Mouse (Mus musculus) naive thymus-derived CD4-positive, alpha-beta T cell, adult 2 months (primary cell): ENCODE data around the gene Surf1.
A peak's percentile ranks its signal among the peaks of the same experiment; 100 is the strongest.

Experiments used
- DNase-seq: peaks from one replicate; pipeline ENCODE4 v3.0.0-alpha.2; 2011; ENCODE audit warnings: low read depth

Surf1 gene

DNA sequence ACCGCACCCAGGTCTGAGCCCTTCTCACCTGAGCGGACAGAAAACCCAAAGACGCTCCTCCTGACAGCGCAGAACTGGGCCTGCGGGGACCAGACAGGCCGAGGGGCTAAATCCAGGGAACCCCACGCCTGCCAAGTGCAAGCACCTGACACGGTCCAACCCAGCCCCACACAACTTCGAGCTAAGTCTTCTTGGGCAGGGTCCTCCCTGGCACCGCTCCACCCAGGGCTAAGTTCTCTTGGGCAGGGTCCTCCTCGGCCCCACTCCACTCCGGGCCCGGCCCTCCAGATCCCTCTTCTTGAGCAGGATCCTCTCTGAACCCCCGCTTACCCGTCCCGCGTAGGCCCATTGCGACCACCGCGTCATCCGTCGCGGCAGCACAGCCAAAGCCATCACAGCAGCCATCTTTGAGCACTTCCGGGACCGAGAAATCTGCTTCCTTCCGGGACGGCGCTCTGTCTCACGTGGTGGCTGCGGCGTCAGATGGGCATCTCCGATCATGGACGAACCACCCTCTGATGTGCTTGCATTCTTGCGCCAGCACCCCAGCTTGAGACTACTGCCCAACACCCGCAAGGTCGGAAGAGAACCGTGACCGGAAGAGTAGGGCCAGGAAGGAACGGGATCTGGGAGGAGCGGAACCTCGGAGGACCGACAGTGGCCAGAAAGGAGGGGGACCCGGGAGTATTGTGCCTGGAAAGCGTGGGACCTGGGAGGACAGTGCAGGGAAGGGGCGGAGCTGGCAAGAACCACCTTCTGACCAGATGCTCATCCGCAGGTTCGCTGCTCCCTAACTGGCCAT lies at the start of gene Surf1, which contains the start of gene Surf2:
Gene Surf1 (minus strand): TSS at position 604 of the 802 bp plus-strand sequence.
Gene Surf2 (plus strand): TSS at position 441 of the 802 bp plus-strand sequence.
- peak; percentile 87 for DNase-seq

DNA sequence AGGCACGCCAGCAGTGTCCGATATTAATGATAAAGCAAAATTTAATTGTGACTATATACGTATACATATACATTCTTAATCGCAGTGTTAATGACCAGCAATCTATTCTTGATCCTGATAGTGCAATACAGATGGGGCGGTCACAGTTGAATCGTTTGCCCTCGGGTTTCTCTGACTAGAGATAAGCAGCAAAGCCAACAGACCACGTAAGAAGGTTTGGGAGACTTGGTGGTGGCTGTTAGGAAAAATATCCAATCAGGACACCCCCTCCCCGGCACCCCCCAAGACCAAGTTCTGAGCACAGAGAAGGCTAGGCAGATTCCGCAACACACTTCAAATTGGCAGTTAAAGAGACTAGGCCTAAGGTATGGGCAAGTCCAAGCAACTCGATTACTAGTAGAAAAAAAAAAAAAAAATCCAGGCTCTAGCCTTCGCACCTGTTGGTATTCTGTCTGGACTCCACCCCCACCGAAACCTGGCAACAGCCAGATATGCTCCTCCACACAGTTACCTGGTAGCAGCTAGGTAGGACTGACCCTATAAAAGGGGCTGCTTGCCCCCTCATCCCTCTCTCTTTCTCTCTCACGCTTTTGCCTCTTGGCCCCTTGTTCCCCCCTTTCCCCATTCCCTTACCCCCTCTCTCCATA lies 48.5 kb upstream of the Surf1 start:
- DNase-seq, result no peak

DNA sequence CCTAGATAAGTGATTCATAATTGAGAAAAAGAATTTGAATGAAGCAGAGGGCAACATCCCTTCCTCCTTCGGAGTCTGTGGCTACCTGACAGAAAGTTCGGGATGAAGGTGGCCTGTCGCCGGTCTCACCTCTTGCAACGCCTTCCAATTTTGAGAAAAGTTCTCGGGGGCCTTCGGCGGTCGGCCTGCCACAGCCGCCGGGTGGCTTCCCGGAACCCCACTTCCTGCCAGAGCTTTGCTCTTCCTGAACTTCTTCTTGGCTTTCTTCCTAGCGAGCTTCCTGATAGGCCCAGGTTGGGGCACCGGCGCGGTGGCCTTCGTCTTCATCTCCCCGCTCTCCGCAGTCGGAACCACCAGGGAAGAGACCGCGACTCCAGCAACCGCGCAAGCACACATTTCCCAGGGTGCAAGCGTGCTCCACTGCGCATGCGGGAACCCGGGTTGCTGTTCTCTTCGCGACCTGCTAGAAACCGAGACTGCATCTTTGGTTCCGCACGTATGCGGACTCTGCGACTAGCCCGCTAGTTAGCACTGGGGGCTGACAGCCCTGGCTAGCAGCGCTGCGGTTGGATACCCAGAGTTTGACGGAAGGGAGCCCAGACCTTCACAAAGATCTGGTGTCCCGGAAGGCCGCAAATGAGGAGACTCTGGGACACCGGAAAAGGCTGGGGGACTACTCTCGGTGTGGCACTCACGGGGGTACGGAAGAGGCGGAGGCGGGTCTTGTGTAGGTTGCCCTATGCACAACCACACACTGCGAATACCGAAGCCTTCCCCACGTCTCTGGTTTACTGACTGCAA lies 47.8 kb upstream of the Surf1 start, which contains the start of gene Rexo4:
Gene Rexo4 (minus strand): TSS at position 464 of the 801 bp plus-strand sequence.
- peak; percentile 98 for DNase-seq

DNA sequence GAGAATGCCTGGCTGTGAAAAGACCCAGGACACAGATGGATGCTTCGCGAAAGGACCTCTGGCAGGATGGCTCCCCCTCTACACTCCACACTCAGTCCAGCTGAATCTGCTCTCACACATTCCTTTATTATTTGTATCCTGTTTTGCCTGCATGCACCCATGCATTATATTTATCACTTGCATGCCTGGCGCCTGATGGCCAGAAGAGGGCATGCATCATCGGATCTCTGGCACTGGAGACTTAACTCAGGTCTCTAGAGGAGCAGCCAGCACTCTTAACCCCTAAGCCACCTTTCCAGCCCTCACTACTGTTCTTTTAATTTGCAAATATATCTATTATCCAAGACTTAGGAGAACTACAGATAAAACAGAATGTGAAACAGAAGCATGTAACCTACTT lies 44.4 kb upstream of the Surf1 start:
- no peak for DNase-seq

DNA sequence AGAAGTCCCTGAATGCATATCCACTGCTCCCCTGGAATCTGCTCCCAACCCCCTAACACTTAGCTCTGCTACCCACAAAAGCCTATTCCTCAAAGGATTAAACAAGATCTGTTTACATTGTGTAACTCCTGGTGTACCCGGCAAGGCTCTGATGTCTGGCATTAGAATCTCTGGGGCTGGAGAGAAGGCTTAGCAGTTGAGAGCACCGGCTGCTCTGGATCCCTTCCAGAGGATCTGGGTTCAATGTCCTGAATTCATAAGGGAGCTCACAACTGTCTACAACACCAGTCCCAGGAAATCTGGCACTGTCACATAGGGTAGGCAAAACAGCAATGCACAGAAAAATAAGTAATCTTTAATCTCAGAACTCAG lies 41.1 kb upstream of the Surf1 start:
- no peak for DNase-seq

DNA sequence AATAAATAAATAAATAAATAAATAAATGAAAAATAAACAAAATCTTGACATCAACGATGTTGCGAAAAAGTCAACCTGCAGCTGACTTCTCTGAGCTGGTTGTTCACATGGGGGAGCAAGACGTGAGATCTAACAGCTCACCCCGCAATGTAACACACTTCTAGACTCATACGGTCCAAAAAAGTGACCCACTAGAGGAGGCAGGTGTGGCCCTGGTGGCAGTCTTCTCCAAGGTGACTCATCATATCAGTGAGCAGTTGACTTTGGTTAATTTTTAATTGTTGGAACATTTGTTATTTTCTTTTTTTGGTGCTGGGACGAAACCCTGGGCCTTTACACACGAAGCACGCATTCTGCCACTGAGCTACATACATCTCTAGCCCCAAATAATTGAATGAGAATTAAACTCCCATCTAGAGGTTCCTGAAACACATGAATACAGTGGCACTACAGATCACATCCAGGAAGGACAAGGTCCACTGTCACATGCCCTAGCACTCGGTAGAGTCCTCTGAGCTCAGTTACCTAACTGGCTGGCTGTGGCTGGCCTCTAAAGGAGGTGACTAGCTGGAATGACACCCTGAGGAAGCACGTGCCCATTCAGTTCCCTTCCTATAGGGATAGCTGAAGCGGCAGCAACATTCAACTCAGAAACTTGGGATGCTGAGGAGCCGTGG lies 40.6 kb upstream of the Surf1 start:
- no peak for DNase-seq

DNA sequence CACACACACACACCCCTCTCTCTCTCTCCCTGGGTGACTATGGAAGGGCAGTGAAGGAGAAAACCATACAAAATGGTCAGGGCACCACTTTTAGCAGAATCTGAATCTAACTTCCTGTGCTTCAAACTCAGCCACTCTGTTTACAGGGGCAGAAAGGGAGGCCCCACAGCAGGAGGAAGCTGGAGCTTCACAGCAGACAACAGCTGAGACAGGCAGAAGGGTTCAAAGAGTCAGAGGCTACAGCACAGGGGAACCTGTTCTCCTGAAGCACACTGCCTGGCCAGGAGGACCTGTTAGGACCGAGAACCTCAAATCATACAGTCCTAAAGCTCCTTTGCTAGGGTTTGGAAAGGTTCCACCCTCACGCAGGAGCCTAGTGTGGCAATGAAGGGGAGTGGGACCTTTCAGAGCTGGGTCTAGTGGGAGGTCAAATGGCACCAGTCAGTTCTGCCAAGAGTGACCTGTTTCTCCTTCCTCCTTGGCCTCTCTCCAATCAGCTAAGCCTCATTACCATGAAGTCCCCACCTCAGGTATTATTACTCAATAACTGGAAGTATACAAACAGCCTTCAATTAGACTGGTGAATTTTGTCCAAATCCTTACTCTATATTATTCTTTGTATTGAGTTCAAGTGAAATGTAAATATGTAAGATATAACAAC lies 38.5 kb upstream of the Surf1 start:
- no peak for DNase-seq

DNA sequence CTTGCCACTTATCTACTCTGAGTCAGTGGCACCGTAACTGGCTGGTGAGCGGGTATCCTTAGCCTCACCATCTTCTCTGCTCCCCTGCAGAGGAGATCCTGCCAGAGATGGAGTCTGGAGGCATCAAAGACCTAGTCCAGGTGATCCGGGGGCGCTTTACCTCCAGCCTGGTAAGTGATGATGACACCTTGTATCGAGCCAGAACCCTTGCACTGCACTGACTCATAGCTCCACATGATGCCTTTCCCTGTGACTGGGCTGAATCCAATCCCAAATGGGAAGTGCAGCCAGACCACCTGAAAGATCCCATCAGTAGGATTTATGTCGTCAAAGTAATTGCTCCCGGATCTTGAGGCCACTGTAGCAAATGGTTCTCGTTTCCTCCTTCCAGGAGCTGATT lies 36.5 kb upstream of the Surf1 start:
- no peak for DNase-seq

DNA sequence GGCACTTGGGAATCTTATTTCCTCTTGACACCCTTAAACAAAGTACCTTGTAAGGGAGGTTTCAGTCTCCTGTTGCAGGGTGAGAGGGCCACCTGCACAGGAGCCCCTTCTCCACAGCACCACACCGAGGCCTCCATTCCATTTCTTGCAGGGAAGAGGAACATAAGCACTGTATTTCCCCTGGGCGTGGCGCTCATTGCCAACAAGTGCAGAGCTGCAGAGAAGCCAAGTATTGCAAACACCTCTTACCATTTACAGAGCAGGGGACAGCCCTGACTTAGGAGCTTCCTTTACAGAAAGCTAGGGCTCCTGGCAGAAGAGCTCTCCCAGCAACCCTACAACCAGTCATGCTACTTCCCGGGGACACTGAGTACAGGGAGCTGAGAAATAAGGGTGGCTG lies 35.9 kb upstream of the Surf1 start:
- DNase-seq, result no peak

DNA sequence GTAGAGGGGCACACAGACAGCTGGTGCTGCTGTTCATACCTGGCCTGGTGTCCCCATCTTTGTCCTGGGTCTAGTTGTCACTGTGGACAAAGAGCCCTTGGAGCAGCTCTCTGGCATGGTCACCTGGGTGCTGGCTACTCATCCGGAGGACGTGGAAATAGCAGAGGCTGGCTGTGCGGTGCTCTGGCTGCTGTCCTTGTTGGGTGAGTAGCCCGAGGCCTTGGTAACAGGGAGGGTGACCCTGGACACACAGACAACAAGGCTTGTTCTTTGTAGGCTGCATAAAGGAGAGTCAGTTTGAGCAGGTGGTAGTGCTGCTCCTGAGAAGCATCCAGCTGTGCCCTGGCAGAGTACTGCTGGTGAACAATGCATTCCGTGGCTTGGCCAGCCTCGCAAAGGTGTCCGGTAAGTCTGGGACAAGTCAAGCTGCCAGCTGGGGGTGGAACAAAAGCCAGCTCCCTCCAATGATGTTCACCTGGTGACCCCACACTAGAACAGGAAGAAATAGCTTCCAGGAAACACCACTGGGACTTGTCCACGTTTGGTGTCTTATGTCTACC lies 35.1 kb upstream of the Surf1 start:
- DNase-seq, result no peak

DNA sequence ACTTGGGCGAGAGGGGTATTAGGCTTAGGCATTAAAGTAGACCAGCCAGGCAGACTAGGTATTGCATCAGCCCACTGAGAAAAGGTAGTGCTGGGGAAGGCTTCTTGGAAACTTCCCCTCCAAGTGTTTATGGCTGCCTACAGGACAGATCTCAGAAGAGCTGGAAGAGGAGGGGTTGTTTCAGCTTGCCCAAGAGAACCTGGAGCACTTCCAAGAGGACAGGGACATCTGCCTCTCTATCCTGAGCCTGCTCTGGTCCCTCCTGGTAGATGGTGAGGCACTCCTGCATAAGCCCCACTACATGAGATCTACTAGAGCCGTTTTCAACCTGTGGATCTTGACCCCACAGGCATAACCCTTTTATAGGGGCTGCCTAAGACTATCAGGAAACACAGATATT lies 34.1 kb upstream of the Surf1 start:
- DNase-seq, result no peak

DNA sequence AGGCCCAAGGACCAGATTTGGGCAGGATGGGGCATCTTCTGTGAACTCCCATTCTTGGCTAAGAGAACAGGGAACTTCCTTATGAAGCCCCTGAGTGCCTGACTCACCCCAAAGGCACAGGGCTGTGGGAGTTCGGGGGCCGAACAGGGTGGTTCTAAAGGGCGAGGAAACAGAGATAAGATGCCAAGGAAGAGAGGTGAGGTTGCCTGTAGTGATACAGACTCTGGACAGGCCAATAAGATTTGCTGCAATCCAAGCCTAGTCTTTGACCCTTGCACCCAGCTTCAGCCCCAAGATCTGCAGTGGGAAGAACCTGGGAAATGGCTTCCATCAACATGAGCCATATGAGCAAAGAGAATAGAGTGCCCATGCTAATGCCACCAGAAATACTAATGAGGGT lies 26.9 kb upstream of the Surf1 start:
- no peak for DNase-seq

DNA sequence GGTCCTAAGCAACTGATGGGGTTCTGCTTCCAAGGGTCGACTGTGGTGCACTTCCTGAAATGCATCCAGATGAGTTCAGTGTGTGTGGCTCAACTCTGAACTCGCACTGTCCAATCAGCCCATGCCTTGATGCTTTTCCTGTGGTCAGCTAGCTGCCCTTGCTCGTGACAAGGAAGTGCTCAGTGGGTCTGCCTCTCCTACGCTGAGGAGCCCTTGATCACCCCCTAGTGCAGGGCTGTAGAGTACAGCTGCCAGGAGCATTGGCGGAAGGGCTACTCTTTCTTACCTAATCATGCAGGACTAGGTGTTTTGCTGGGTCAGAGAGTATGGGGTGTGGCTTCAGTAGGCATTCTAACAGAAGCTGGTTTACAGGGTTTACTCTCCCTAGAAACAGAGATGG lies 25.2 kb upstream of the Surf1 start:
- DNase-seq, result no peak

DNA sequence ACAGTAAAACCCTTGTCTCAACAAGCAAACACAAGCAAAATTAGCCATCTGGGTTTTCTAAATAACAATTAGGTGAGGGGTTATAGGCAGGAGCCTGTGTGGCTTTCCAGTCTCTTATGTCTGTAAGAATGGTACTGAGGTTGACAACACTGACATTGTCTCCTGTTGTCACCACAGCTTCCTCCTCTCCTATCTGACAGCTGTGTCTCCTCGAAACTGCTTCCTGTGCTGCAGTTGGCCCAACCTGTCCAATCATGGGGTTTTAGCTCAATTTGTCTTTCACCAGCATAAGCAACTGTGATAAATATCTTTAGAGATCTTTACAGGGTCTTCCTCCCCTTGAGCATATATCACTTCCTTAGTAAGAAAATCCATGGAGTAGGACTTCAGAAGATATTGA lies 20.1 kb upstream of the Surf1 start:
- DNase-seq, result peak; percentile 63

DNA sequence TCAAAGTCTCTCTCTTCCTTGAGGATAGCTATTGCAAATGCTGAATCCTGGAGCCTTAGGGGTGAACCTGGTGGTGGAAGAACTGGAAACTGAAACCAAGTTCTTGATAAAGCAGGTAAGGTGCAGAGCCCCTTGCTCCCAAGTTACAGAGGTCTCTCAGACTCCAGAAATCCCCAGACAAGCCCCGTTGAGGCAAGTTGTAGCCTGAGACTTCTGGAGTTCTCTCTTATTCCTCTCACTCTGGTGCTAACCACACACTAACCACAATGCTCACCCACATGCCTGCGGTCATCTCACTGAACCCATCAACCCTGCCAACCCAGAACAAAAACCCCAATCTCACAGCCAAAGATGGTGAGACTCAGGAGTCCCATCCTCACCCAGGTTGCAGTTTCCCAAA lies 19.0 kb upstream of the Surf1 start:
- DNase-seq, result peak; percentile 46

DNA sequence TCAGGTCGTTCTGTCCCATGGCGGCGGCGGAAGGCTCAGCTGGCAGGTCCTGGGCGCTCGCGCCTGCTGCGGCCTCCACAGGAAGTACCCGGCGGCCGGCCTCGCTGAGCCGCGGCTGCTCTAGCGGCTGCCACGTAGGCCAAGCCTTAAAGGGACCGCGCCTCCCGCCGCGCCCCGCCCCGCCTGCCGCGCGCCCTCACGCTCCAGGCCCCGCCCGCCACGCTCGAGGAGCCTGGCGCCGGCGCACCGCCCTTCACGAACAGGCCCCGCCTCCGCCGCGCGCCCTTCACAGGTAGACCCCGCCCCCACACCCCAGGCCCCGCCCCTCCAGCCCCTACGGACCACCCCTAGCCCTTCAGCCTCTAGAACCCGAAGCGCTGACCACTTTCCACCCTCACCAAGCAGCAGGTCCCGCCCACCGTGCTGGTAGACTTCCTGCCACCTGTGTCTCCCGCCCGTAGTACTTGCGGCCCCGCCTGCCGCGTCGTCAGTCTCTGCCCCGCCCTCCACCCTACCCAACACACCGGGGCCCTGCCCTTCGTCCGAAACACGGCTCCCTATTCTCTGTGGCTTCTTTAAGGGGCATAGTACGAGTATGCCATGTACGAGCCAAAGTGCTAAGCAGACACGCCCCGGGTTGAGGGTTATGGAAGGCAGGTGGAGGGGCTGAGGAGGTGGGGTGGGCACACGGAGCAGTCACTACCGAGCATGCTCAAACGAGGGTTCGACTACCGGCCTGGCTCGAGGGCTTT lies 17.1 kb upstream of the Surf1 start, which contains the start of the genes Surf4 and Stkld1:
Gene Surf4 (minus strand): TSS at position 625 of the 752 bp plus-strand sequence.
Gene Stkld1 (plus strand): TSS at position 744 of the 752 bp plus-strand sequence.
- DNase-seq, result peak; percentile 95

DNA sequence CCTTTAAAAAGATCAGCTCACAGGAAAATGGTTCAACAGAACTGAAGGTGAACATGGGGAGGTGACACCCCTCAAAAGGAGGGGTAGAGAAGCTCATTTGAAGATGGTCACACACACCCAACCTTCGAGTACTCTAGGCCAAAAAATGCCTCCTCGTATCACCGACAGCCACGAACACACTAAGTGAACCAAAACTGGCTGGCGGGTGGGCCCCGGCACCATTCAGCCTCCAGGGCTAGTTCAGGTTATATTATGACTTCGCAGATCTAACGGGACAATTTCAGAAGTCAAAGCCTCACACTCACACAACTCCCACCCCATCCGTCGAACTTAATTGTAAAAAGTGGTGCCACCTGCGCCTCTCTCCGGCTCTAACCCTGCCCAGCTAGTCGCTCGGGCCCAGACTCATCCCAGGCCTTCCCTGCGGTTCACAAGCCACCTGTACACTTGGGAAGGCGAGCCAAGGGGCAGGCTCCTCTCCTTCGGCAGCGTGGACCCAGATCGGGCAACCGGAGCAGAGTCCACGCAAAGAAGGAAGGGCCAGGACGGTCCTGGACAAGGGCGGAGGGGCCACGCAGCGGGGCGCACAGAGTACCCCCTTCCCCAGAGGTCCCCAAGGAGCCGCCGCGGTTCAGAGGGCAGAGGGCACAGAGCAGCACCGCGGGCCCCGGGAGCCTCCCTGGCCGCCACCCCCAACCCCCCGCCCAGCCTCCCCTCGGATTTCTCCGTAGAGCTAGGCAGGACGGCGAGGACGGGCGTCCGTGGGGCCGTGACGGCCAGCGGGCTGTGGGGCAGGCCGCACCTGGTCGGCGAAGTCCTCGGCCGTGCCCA lies 16.4 kb upstream of the Surf1 start:
- DNase-seq, result peak; percentile 55

DNA sequence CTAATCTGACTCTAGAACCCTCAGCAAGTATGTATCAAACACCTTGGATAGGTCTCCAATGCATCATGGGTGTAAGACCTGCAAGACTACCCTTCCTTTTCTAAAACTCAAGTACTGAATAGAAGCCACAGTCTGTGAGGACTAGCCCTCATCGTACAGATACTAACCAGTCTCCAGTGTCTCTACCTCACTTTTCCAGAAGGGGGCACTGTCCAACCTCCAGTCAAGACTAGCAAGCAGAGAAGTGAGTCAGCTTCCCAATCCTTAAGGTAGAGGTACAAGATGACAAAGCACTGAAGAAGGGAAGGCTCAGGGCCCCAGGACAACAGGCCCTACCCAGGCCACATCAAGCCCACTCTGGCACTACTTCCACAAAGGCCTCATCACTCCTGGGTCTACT lies 14.1 kb upstream of the Surf1 start:
- DNase-seq, result peak; percentile 87

DNA sequence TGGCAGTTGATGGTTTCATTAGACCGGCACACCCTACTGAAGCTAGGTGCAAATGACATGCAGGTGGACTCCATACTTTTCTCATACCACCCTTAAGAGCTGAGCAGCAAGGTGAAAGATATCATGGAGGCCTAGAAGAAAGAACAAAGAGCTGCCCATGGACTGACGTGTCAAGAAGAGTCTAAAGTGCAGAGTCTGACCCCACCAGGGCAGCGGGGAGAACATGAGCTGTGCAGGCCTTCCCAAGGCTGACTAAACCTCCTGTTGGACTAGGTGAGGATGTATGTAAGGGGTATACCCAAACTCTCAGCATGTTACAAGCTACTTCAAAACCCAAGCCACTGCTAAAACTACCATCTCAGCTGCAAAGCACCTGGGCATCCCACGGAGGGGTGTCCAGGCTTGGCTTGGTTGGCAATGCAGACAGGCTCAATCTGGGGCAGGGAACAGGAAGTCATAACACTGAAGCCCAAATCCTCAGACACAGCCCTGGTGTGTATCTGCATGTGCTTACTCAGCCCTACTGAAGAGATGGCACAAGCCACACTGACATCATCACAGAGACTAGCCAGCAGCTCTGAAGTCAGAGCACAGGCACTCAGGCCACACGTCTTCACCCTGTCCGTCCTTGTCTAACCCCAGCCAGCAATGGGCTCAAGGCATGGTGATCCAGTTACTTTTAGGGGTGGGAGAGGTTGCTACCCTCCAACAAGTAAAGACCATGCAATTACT lies 11.6 kb upstream of the Surf1 start:
- DNase-seq, result no peak
